Comparison of ENCODE assay signal across 8 mouse cellular contexts in the genomic region with DNA sequence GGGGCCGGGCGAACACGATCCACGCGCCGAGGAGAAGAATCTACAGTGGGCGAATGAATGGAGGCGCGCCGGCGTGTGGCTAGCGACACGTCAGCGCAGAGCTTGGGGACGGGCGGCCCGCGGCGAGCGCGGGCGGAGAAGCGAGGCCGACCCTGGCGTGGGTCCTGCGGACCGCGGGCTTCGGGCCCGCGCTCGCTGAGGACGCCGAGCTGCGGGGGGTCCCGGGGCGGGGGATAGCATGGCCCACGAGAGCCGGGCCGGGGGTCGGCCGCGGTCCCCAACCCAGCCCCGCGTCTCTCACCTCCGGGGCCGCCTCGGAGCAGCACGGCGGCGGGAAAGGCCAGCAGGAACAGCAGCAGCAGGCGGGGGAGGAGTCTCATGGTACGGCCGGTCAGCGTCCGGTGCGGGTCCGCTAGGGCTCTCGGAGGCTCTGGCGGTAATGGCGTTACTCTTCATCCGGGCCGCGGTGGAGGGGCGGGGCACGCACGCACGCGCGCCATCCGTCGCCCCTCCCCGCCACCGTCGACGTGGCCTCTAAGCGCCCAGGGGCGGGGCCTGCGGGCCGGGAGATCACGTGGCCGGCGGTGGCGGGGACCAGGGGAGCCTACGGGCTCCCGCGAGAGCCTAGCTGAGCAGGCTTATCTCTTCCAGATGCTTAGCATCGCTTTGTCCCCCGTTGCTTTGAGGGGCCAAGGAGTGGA. TPM values are rescaled to one million over a fixed set of nuclear protein-coding genes. Genes with fewer than 3 reads are reported as not detected.
DNase-seq lines count a peak whose midpoint lies in the region; ATAC-seq and TF ChIP-seq lines count a peak whose summit lies in the region.

A gene (minus strand): TSS at position 514 of the 701 bp plus-strand sequence.

- ATAC-seq in heart, embryonic 11.5 days (replicated peaks; ENCODE audit: insufficient number of reproducible peaks, low FRiP score, low TSS enrichment): peak; percentile 98
- ATAC-seq in kidney, embryonic 16.5 days (ENCODE audit: low FRiP score, low TSS enrichment): peak; percentile 98

- TF ChIP-seq CTCF in C2C12 (IDR thresholded peaks at IDR 0.05; ENCODE audit: control insufficient read depth, insufficient read depth, insufficient read length): no peak
- no peak for TF ChIP-seq CTCF in brain, embryonic 14.5 days (IDR thresholded peaks at IDR 0.05; ENCODE audit: borderline replicate concordance, extremely low read depth, insufficient read depth, insufficient read length)
- TF ChIP-seq CTCF in liver, adult 2 months (IDR thresholded peaks at IDR 0.05; ENCODE audit: low read depth, low read length): no peak

- TF ChIP-seq POLR2A in brain, embryonic 14.5 days (IDR thresholded peaks at IDR 0.05; ENCODE audit: borderline replicate concordance, extremely low read depth, insufficient read depth, insufficient read length, poor library complexity, severe bottlenecking): 0 out of 2 replicates have a peak, but pooled peaks have one; percentile 64
- TF ChIP-seq POLR2A in liver, adult 2 months (IDR thresholded peaks at IDR 0.05; ENCODE audit: extremely low read depth, insufficient read depth, low read length): peak; percentile 80
- TF ChIP-seq POLR2A in myocyte (IDR thresholded peaks at IDR 0.05; ENCODE audit: insufficient read length, low read depth): peak; percentile 96

- H3K27ac ChIP-seq in heart, embryonic 11.5 days (ENCODE audit: low read depth, low read length): peak within 1 kb of the TSS; percentile 93
- peak within 1 kb of the TSS; percentile 92 for H3K27ac ChIP-seq in kidney, embryonic 16.5 days (ENCODE audit: low read length)
- peak within 1 kb of the TSS; percentile 83 for H3K27ac ChIP-seq in liver, adult 2 months (replicated peaks; ENCODE audit: insufficient read depth, low read depth, low read length)

- H3K4me2 ChIP-seq in heart, embryonic 11.5 days: peak within 1 kb of the TSS; percentile 86
- H3K4me2 ChIP-seq in kidney, embryonic 16.5 days (replicated peaks; ENCODE audit: low read depth, low read length): peak within 1 kb of the TSS; percentile 87
- peak within 1 kb of the TSS; percentile 83 for H3K4me2 ChIP-seq in myocyte (ENCODE audit: low read depth)

- under 1% methylated on average over 85 of the region's 89 CpGs for WGBS in heart, embryonic 11.5 days (ENCODE audit: insufficient replicate concordance)
- WGBS in kidney, embryonic 16.5 days: under 1% methylated on average over 70 of the region's 89 CpGs
- WGBS in liver, adult 2 months: under 1% methylated on average over 89 of the region's 89 CpGs

- H3ac ChIP-seq in C2C12 (ENCODE audit: control insufficient read depth, insufficient read length, low read depth): peak within 1 kb of the TSS; percentile 88
- H3ac ChIP-seq in myocyte (ENCODE audit: control insufficient read depth, insufficient read length): peak within 1 kb of the TSS; percentile 84

- H3K9me3 ChIP-seq in erythroblast, embryonic 14.5 days (ENCODE audit: control insufficient read depth, low read length): 0 out of 2 replicates have a peak, but pooled peaks cover 3% of the 10 kb centered on the region
- no peaks in the 10 kb centered on the region for H3K9me3 ChIP-seq in heart, embryonic 11.5 days (replicated peaks; ENCODE audit: control insufficient read depth, low read length)
- no peaks in the 10 kb centered on the region for H3K9me3 ChIP-seq in kidney, embryonic 16.5 days (ENCODE audit: low read length)

- H3K36me3 ChIP-seq in C2C12 (ENCODE audit: control insufficient read depth, insufficient read depth) (peaks cover 28% of the 10 kb centered on the region), myocyte (ENCODE audit: control insufficient read depth, insufficient read depth) (peaks cover 25% of the 10 kb centered on the region)
- peaks cover 29% of the 10 kb centered on the region for H3K36me3 ChIP-seq in erythroblast, embryonic 14.5 days (ENCODE audit: control insufficient read depth)
- H3K36me3 ChIP-seq in heart, embryonic 11.5 days (ENCODE audit: control insufficient read depth, insufficient read depth, low read length): peaks cover 14% of the 10 kb centered on the region
- H3K36me3 ChIP-seq in kidney, embryonic 16.5 days (ENCODE audit: insufficient read depth, low read length): peaks cover 25% of the 10 kb centered on the region
- H3K36me3 ChIP-seq in liver, adult 2 months (ENCODE audit: control insufficient read depth, insufficient read depth, low read length): peaks cover 14% of the 10 kb centered on the region
- peaks cover 3% of the 10 kb centered on the region for H3K36me3 ChIP-seq in splenic B cell, adult 2 months (ENCODE audit: control insufficient read depth, insufficient read depth, low read length, poor library complexity, severe bottlenecking)

- H3K4me1 ChIP-seq in erythroblast, embryonic 14.5 days (ENCODE audit: control insufficient read depth): peaks cover 37% of the 10 kb centered on the region
- peaks cover 5% of the 10 kb centered on the region; the same call in 1 of the 2 replicates for H3K4me1 ChIP-seq in heart, embryonic 11.5 days (ENCODE audit: control insufficient read depth, insufficient read depth, low read length)
- peaks cover 14% of the 10 kb centered on the region for H3K4me1 ChIP-seq in kidney, embryonic 16.5 days (ENCODE audit: insufficient read depth, low read length)
- H3K4me1 ChIP-seq in liver, adult 2 months (ENCODE audit: control insufficient read depth, insufficient read depth, low read length): peaks cover 3% of the 10 kb centered on the region; the same call in 1 of the 2 replicates

- H3K4me3 ChIP-seq in C2C12 (ENCODE audit: insufficient read depth, poor library complexity, severe bottlenecking): peak within 1 kb of the TSS; percentile 75
- H3K4me3 ChIP-seq in erythroblast, embryonic 14.5 days (replicated peaks): peak within 1 kb of the TSS; percentile 95
- peak within 1 kb of the TSS; percentile 95 for H3K4me3 ChIP-seq in heart, embryonic 11.5 days (ENCODE audit: low read depth, low read length)
- peak within 1 kb of the TSS; percentile 96 for H3K4me3 ChIP-seq in kidney, embryonic 16.5 days (ENCODE audit: low read length)
- H3K4me3 ChIP-seq in liver, adult 2 months (ENCODE audit: insufficient read depth, low read depth, low read length): peak within 1 kb of the TSS; percentile 99
- peak within 1 kb of the TSS; percentile 74 for H3K4me3 ChIP-seq in myocyte

- H3K79me2 ChIP-seq in C2C12 (ENCODE audit: control insufficient read depth, insufficient read depth): peaks cover 52% of the 10 kb centered on the region
- H3K79me2 ChIP-seq in liver, adult 2 months (ENCODE audit: control insufficient read depth, insufficient read depth, low read length): peaks cover 11% of the 10 kb centered on the region; the same call in 1 of the 2 replicates
- peaks cover 40% of the 10 kb centered on the region for H3K79me2 ChIP-seq in myocyte (ENCODE audit: control insufficient read depth, insufficient read depth)

- DNase-seq in brain, embryonic 14.5 days (ENCODE audit: low read depth): peak; percentile 98
- peak; percentile 69 for DNase-seq in liver, adult 2 months (ENCODE audit: extremely low read depth, low read depth, low spot score)
- DNase-seq in splenic B cell, adult 2 months (ENCODE audit: low read depth, low spot score): peak; percentile 95

- H3K27me3 ChIP-seq in C2C12 (ENCODE audit: control insufficient read depth, insufficient read depth, insufficient read length) (peaks cover 5% of the 10 kb centered on the region), myocyte (ENCODE audit: control insufficient read depth, insufficient read depth, insufficient read length) (peaks cover 1% of the 10 kb centered on the region)
- H3K27me3 ChIP-seq in erythroblast, embryonic 14.5 days (ENCODE audit: control insufficient read depth): no peaks in the 10 kb centered on the region
- H3K27me3 ChIP-seq in heart, embryonic 11.5 days (ENCODE audit: control insufficient read depth, insufficient read depth, low read length): no peaks in the 10 kb centered on the region
- H3K27me3 ChIP-seq in kidney, embryonic 16.5 days (ENCODE audit: insufficient read depth, low read length): no peaks in the 10 kb centered on the region
- no peaks in the 10 kb centered on the region for H3K27me3 ChIP-seq in liver, adult 2 months (ENCODE audit: control insufficient read depth, insufficient read depth, low read length)
- H3K27me3 ChIP-seq in splenic B cell, adult 2 months (ENCODE audit: control insufficient read depth, insufficient read depth, low read length, poor library complexity, severe bottlenecking): no peaks in the 10 kb centered on the region

- H3K79me3 ChIP-seq in C2C12 (ENCODE audit: low read depth): peaks cover 38% of the 10 kb centered on the region

- H3K9ac ChIP-seq in heart, embryonic 11.5 days (ENCODE audit: low read depth, low read length): peak within 1 kb of the TSS; percentile 97
- peak within 1 kb of the TSS; percentile 97 for H3K9ac ChIP-seq in kidney, embryonic 16.5 days (replicated peaks; ENCODE audit: low read length)
- H3K9ac ChIP-seq in liver, adult 2 months (ENCODE audit: low read depth, low read length): peak within 1 kb of the TSS; percentile 99

TF ChIP-seq in C2C12, 6 proteins besides CTCF, POLR2A, EP300 and RAD21:
- TF ChIP-seq MYOD1 (IDR thresholded peaks at IDR 0.05; ENCODE audit: control insufficient read depth, insufficient read length, low read depth) (no peak), MAX (IDR thresholded peaks at IDR 0.05) (no peak), USF1 (IDR thresholded peaks at IDR 0.05; ENCODE audit: low read depth) (peak; percentile 77), FOSL1 (IDR thresholded peaks at IDR 0.05; ENCODE audit: insufficient read depth, low read length, poor library complexity, severe bottlenecking) (no peak), MYOG (IDR thresholded peaks at IDR 0.05; ENCODE audit: control insufficient read depth, extremely low read depth, insufficient read length) (no peak), CEBPB (IDR thresholded peaks at IDR 0.05; ENCODE audit: low read depth) (no peak)

TF ChIP-seq in myocyte, 11 proteins besides CTCF, POLR2A, EP300 and RAD21 (continues in another document):
- TF ChIP-seq REST (IDR thresholded peaks at IDR 0.05; ENCODE audit: insufficient read depth, insufficient read length): peak; percentile 18
- no peak for TF ChIP-seq MAX (IDR thresholded peaks at IDR 0.05; ENCODE audit: low read depth)
- TF ChIP-seq MYOD1 (IDR thresholded peaks at IDR 0.05; ENCODE audit: control insufficient read depth in 1 of 3, insufficient read length in 2 of 3, low read depth in 2 of 3): peak in 1 of 3 experiments; percentile 8
- TF ChIP-seq POLR2AphosphoS2 (IDR thresholded peaks at IDR 0.05; ENCODE audit: insufficient read length, low read depth): peak; percentile 95
- no peak for TF ChIP-seq TCF3 (IDR thresholded peaks at IDR 0.05; ENCODE audit: insufficient read length, low read depth)
- TF ChIP-seq USF1 (IDR thresholded peaks at IDR 0.05; ENCODE audit: low read depth): peak; percentile 57

RNA-seq across cellular contexts. Expression of the gene that starts here (rescaled TPM):
- polyA plus RNA-seq in C2C12 (2012; fragmentation: generic; extraction: Trizol): 70.7 TPM
- 16.7 and 23.9 TPM in 2 replicates for polyA plus RNA-seq in brain, embryonic 14.5 days (2012; rRNA removed)
- polyA plus RNA-seq in erythroblast, embryonic 14.5 days (2012): 1.1 and 3.0 TPM in 2 replicates
- 100 and 126 TPM in 2 replicates for polyA plus RNA-seq in heart, embryonic 11.5 days (2014; fragmentation: Nextera tagmentation; extraction: Ambion mirVana)
- 130 and 138 TPM in 2 replicates for polyA plus RNA-seq in kidney, embryonic 16.5 days (2015; fragmentation: Nextera tagmentation; extraction: Ambion mirVana)
- 24.2 and 25.6 TPM in 2 replicates for total RNA-seq in liver, adult 2 months (2014; rRNA removed)
- polyA plus RNA-seq in liver, adult 2 months (2012; rRNA removed): 5.9 and 6.9 TPM in 2 replicates
- polyA plus RNA-seq in myocyte (2012; fragmentation: generic; extraction: Trizol): 44.7 TPM

Comparison
In these comparisons a context has a peak if more than half of its experiments do, and no peak if none do; other contexts are left out.
1. Peak in every context shown above with its lines: DNase-seq, ATAC-seq, H3K4me3 ChIP-seq and H3K27ac ChIP-seq.